Mouse (Mus musculus) left cerebral cortex, adult 2 months (tissue): ENCODE measurements around the gene Farsa. TPM values are rescaled to one million over a fixed set of nuclear protein-coding genes. Genes with fewer than 3 reads are reported as not detected.

ENCODE experiments used
- DNase-seq, 2 experiments: peaks; one replicate each; pipeline ENCODE4 v3.0.0; 2021 to 2022; ENCODE audit warnings: low spot score in 2 of 2, mixed read lengths in 1 of 2; ENCODE audit errors: extremely low spot score in 1 of 2
- H3K27ac ChIP-seq: fragments of 200-600 bp; 2 replicates; pipeline ENCODE4 v1.8.1; 2022
- H3K4me3 ChIP-seq: fragments of 200-600 bp; 2 replicates; pipeline ENCODE4 v1.8.1; 2022
- CTCF ChIP-seq: fragments of 200-600 bp; IDR thresholded peaks from 2 replicates; pipeline ENCODE4 v1.8.1; 2022; ENCODE audit warnings: antibody characterized with exemption, mild to moderate bottlenecking, moderate library complexity
- intact Hi-C: fragments of 180-260 bp; cut with DNase I; formaldehyde crosslinking; loops from one replicate; pipeline ENCODE4 v1.15.1; 2025
- microRNA-seq, 2 experiments: library from miRNA; unstranded; fragments of <30 nt; microRNA quantifications; one replicate each; pipeline ENCODE4 v1.2.0; 2021
- total RNA-seq, 2 experiments: library from RNA; stranded (reverse); gene quantifications; 2 replicates each; pipeline ENCODE4 v1.2.3; 2021

Gene Farsa
- total RNA-seq, 2 experiments from 2014 or later: 49.8 to 50.1 TPM

- Histone ChIP-seq H3K4me3 (peak within 1 kb of the TSS; percentile 48), H3K27ac (no peak within 1 kb of the TSS)
- intact Hi-C loops: no loop called here
- peak; percentile 70 to 81 for DNase-seq
- TF ChIP-seq CTCF: no peak
Measured at GRCm38 (mm10) chr8:84908421-84909161, 51.8 kb downstream of the Farsa start, which contains the start of gene Dnase2a. Dnase2a (plus strand) TSS chr8:84908560.

GRCm38 (mm10) chr8:84909162-84909767 is 52.5 kb downstream of the Farsa start:
- no peak for DNase-seq
- Histone ChIP-seq H3K27ac (no peak overlapping the region), H3K4me3 (peak overlapping the region; percentile 48)
- intact Hi-C loops: no loop called here
- TF ChIP-seq CTCF: no peak

DNA sequence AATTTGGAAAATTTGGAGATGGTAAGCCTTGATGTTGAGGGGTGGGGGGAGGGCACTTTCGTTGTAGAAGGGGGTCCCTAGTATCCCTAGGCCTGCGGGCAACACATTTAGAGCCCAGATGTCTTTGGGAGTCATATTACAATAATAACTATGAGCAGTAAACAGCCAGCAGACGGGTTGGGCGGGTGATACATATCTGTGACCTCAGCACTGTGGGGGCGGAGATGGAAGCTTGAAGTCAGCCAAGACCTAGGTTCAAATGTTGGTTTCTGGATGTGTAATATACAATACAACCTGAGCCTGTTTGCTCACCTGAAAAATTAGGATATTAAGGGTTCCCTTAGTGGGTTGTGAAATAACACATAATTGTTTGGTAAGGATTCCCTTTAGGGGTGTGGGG is 53.2 kb downstream of the Farsa start:
- no peak overlapping the region for H3K27ac ChIP-seq
- no peak overlapping the region for H3K4me3 ChIP-seq
- TF ChIP-seq CTCF: no peak
- DNase-seq: no peak
- intact Hi-C loops: no loop called here

GRCm38 (mm10) chr8:84910551-84910950 is 53.8 kb downstream of the Farsa start:
- no peak for TF ChIP-seq CTCF
- intact Hi-C loops: no loop called here
- Histone ChIP-seq H3K27ac (no peak overlapping the region), H3K4me3 (no peak overlapping the region)
- no peak for DNase-seq

- Histone ChIP-seq H3K27ac (no peak overlapping the region), H3K4me3 (no peak overlapping the region)
- TF ChIP-seq CTCF: no peak
- intact Hi-C loops: no loop called here
- DNase-seq: no peak
Measured at GRCm38 (mm10) chr8:84911854-84912253, 55.1 kb downstream of the Farsa start.

- no peak overlapping the region for H3K27ac ChIP-seq
- intact Hi-C loops: no loop called here
Measured at GRCm38 (mm10) chr8:84912391-84912790, 55.6 kb downstream of the Farsa start.

DNA sequence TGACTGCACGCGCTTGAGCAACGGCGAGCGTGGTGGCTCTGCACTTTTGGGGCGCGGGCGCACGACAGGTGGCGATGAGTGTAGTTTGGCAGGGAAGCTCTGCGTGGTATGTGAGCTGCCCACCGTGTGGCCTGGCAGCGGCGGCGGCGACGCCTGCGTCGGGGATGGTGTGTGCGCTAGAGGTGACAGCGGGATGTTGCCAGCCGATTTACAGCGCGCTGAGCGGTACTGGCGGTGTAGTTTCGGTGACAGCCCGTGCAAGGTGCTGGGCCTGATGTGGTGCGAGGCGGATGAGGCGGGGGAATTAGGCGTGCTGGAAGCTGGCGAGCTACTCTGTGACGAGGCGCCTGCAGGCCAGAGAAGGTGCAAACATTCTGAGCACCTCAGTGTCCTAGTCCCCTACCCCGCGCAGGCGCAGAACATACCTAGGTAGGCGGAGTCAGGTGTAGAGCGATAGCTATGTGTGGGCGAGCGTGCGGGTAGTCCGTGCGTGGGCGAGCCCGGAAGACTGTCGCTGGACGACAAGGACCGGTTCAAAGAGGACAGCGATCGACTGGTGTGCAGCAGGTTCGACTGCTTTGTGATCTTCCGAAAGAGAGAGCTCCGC is 56.2 kb downstream of the Farsa start:
- Histone ChIP-seq H3K4me3 (peak overlapping the region; percentile 17; the same call in 1 of the 2 replicates), H3K27ac (no peak overlapping the region; the same call in 1 of the 2 replicates)
- intact Hi-C loops: no loop called here
- no peak for TF ChIP-seq CTCF
- DNase-seq: peak; percentile 63 to 69

More at GRCm38 (mm10) chr8:84912391-84912790, 55.6 kb downstream of the Farsa start:
- DNase-seq: no peak
- no peak overlapping the region for H3K4me3 ChIP-seq
- no peak for TF ChIP-seq CTCF

- no peak for DNase-seq
- H3K27ac ChIP-seq: no peak overlapping the region; the same call in 1 of the 2 replicates
- H3K4me3 ChIP-seq: no peak overlapping the region
- TF ChIP-seq CTCF: no peak
- intact Hi-C loops: no loop called here
Measured at GRCm38 (mm10) chr8:84913502-84913900, 56.7 kb downstream of the Farsa start.

GRCm38 (mm10) chr8:84913960-84914359 is 57.2 kb downstream of the Farsa start:
- peak; percentile 41 for TF ChIP-seq CTCF
- no peak overlapping the region for H3K4me3 ChIP-seq
- DNase-seq: no peak
- intact Hi-C loops: no loop called here
- H3K27ac ChIP-seq: no peak overlapping the region

DNA sequence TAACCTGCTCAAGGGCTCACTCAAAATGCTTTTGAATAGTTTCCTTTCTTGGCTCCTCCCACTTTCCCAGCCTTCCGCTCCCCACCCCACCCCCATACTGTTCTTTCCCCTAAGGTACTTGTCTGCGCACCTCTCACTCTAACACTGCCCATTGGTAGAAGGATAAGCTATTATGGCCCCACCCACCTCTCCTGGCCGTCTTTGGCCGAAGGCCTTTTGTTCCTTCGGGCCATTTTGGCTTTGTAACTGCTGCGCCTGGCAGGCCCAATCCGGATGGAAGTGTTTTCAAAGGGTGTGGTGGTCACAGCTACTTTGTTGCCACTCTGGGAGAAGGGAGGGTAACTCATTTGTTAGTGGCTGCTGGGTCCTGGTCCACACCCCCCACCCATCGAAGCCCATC is 58.5 kb downstream of the Farsa start:
- intact Hi-C loops: no loop called here
- Histone ChIP-seq H3K4me3 (no peak overlapping the region), H3K27ac (no peak overlapping the region)
- TF ChIP-seq CTCF: no peak
- DNase-seq: no peak

DNA sequence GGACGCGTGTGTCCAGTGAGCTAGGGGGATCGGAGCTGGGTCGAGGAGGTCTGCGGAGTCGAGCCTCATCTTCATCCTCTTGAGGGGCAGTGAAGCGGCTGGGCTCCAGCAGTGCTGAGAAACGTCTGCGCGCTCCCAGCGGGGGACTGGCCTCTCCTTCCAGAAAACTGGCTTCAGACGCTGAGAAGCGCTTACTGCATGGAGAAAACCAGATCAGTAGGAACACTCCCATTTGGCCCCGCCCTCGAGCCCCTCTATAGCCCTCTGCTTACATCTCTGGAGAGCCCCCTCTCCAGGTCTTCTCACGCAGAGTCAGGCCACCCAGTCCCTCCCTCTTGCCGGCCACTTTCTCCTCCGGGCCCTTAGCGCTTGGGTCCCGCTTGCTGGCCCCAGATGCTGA is 61.0 kb downstream of the Farsa start:
- DNase-seq: no peak
- intact Hi-C loops: no loop called here
- no peak overlapping the region for H3K4me3 ChIP-seq
- H3K27ac ChIP-seq: no peak overlapping the region
- no peak for TF ChIP-seq CTCF

GRCm38 (mm10) chr8:84918646-84919045 is 61.9 kb downstream of the Farsa start:
- no peak for TF ChIP-seq CTCF
- Histone ChIP-seq H3K27ac (no peak overlapping the region), H3K4me3 (no peak overlapping the region)
- no peak for DNase-seq
- intact Hi-C loops: no loop called here

Small RNA genes lying within 50 kb of the gene (microRNA-seq; reads per million reads assigned to microRNA genes)
- gene Mir7069: 7.8 to 12.4 reads per million in 2 experiments

Other genes with a start within 250 kb of the Farsa start
- gene Ier2, start 194.1 kb upstream of the Farsa start, total RNA-seq: 10 to 100 TPM; 17.5 to 17.9 TPM
- 100 to 1,000 TPM; 108 to 115 TPM for gene Trmt1, start 170.7 kb upstream of the Farsa start, total RNA-seq
- gene Nacc1, start 169.1 kb upstream of the Farsa start, total RNA-seq: 10 to 100 TPM; 95.5 to 96.8 TPM
- 1 to 10 TPM; 1.6 to 2.6 TPM for gene Lyl1, start 155.5 kb upstream of the Farsa start, total RNA-seq
- gene G430095P16Rik, start 134.0 kb upstream of the Farsa start, total RNA-seq: not detected
- gene Nfix, start 56.6 kb upstream of the Farsa start, total RNA-seq: 100 to 1,000 TPM; 347 to 350 TPM
- gene Dand5, start 34.2 kb upstream of the Farsa start, total RNA-seq: 10 to 100 TPM in 1 of 2 experiments, 1 to 10 TPM in 1; 9.7 to 11.1 TPM
- gene Gadd45gip1, start 25.5 kb upstream of the Farsa start, total RNA-seq: 10 to 100 TPM; 23.9 to 25.8 TPM
- 10 to 100 TPM; 77.7 to 77.8 TPM for gene Rad23a, start 16.3 kb upstream of the Farsa start, total RNA-seq
- gene Calr, start 10.1 kb upstream of the Farsa start, total RNA-seq: 100 to 1,000 TPM; 459 to 496 TPM
- gene Syce2, start 15.1 kb downstream of the Farsa start, total RNA-seq: 1 to 10 TPM; 7.8 to 8.0 TPM
- gene Gcdh, start 36.9 kb downstream of the Farsa start, total RNA-seq: 10 to 100 TPM; 35.6 to 44.1 TPM
- gene Klf1, start 44.9 kb downstream of the Farsa start, total RNA-seq: under 1 TPM in 1 of 2 experiments, not detected in 1; 0.23 TPM
- gene Dnase2a, start 51.6 kb downstream of the Farsa start, total RNA-seq: 1 to 10 TPM; 4.3 to 5.1 TPM
- gene Mast1, start 80.4 kb downstream of the Farsa start, total RNA-seq: 10 to 100 TPM; 89.4 to 95.7 TPM
- gene Rtbdn, start 90.0 kb downstream of the Farsa start, total RNA-seq: 1 to 10 TPM; 1.1 to 1.2 TPM
- not detected for gene Gm49661, start 112.4 kb downstream of the Farsa start, total RNA-seq
- gene Prdx2, start 112.6 kb downstream of the Farsa start, total RNA-seq: 100 to 1,000 TPM; 319 to 333 TPM
- gene Rnaseh2a, start 112.8 kb downstream of the Farsa start, total RNA-seq: 10 to 100 TPM; 43.4 to 47.3 TPM
- gene Junb, start 121.7 kb downstream of the Farsa start, total RNA-seq: 100 to 1,000 TPM in 1 of 2 experiments, 10 to 100 TPM in 1; 99.5 to 145 TPM
- 10 to 100 TPM; 11.3 to 11.6 TPM for gene Hook2, start 133.6 kb downstream of the Farsa start, total RNA-seq
- gene Best2, start 157.5 kb downstream of the Farsa start, total RNA-seq: not detected
- 100 to 1,000 TPM; 122 to 124 TPM for gene Asna1, start 168.3 kb downstream of the Farsa start, total RNA-seq
- gene Trir, start 169.8 kb downstream of the Farsa start, total RNA-seq: 100 to 1,000 TPM; 124 to 132 TPM
- gene Tnpo2, start 179.9 kb downstream of the Farsa start, total RNA-seq: 100 to 1,000 TPM; 146 to 163 TPM
- 10 to 100 TPM; 21.5 to 25.5 TPM for gene Fbxw9, start 203.1 kb downstream of the Farsa start, total RNA-seq
- gene Gm5741, start 211.0 kb downstream of the Farsa start, total RNA-seq: not detected
- 10 to 100 TPM; 66.1 to 68.7 TPM for gene Dhps, start 214.8 kb downstream of the Farsa start, total RNA-seq
- gene Wdr83os, start 223.8 kb downstream of the Farsa start, total RNA-seq: 10 to 100 TPM; 55.6 to 55.7 TPM
- gene Wdr83, start 224.3 kb downstream of the Farsa start, total RNA-seq: 10 to 100 TPM; 25.5 to 27.8 TPM
- gene Man2b1, start 226.3 kb downstream of the Farsa start, total RNA-seq: 10 to 100 TPM; 34.7 to 35.9 TPM